Mouse (Mus musculus): ENCODE results near the gene Cog2. TPM values are rescaled to one million over a fixed set of nuclear protein-coding genes. Genes with fewer than 3 reads are reported as not detected.
A peak's percentile ranks its signal among the peaks of the same experiment; 100 is the strongest.

Cog2 gene
- polyA plus RNA-seq, 1 experiment, result 27.0 TPM

GRCm38 (mm10) chr8:124555113-124555750, 34.7 kb downstream of the Cog2 start:
- no peak for TF ChIP-seq POLR2A (IDR thresholded peaks at IDR 0.05; ENCODE audit: extremely low read depth, insufficient read depth, low read length)
- TF ChIP-seq CTCF (IDR thresholded peaks at IDR 0.05; ENCODE audit: extremely low read depth, insufficient read depth, low read length), result no peak
- peaks cover 10% of the 10 kb centered on the region for H3K4me1 ChIP-seq (ENCODE audit: control insufficient read depth, insufficient read depth, low read length)
- H3K27ac ChIP-seq (ENCODE audit: insufficient read depth, low read length), result no peak overlapping the region
- H3K4me3 ChIP-seq (ENCODE audit: insufficient read depth, low read length), result no peak overlapping the region

- TF ChIP-seq POLR2A (IDR thresholded peaks at IDR 0.05; ENCODE audit: extremely low read depth, insufficient read depth, low read length), result no peak
- TF ChIP-seq CTCF (IDR thresholded peaks at IDR 0.05; ENCODE audit: extremely low read depth, insufficient read depth, low read length), result no peak
- peaks cover 7% of the 10 kb centered on the region for H3K4me1 ChIP-seq (ENCODE audit: control insufficient read depth, insufficient read depth, low read length)
- H3K27ac ChIP-seq (ENCODE audit: insufficient read depth, low read length), result peak overlapping the region; percentile 73
- no peak overlapping the region for H3K4me3 ChIP-seq (ENCODE audit: insufficient read depth, low read length)
These were observed 35.6 kb downstream of the Cog2 start for GRCm38 (mm10) chr8:124556164-124556563.

DNA sequence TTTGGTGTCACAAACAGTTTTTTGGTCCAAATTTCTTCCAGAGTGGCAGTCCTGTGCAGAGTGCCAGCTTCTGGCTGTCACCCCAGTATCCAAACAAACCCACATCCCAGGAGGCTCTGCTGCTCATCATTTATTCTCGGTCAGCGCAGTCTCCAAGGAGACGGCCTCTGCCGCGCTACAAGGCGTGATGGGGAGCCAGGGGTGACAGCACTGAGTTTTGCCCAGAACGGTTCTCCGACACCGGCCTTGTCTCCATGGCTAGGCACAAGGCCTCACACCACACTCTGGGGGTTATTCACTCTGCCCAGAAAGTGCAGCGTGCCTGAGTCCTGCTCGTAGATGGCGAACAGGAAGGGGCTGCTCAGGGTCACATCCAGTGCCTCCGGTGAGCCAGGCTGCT, 36.1 kb downstream of the Cog2 start:
- peak overlapping the region; percentile 24; the same call in 1 of the 2 replicates for H3K27ac ChIP-seq (ENCODE audit: insufficient read depth, low read length)
- TF ChIP-seq POLR2A (IDR thresholded peaks at IDR 0.05; ENCODE audit: extremely low read depth, insufficient read depth, low read length) (no peak), CTCF (IDR thresholded peaks at IDR 0.05; ENCODE audit: extremely low read depth, insufficient read depth, low read length) (no peak)

GRCm38 (mm10) chr8:124557476-124557875, 36.9 kb downstream of the Cog2 start:
- Histone ChIP-seq H3K27ac (ENCODE audit: insufficient read depth, low read length) (0 out of 2 replicates have a peak overlapping the region, but pooled peaks have one; percentile 24), H3K4me1 (ENCODE audit: control insufficient read depth, insufficient read depth, low read length) (peaks cover 7% of the 10 kb centered on the region), H3K4me3 (ENCODE audit: insufficient read depth, low read length) (no peak overlapping the region)
- TF ChIP-seq CTCF (IDR thresholded peaks at IDR 0.05; ENCODE audit: extremely low read depth, insufficient read depth, low read length) (no peak), POLR2A (IDR thresholded peaks at IDR 0.05; ENCODE audit: extremely low read depth, insufficient read depth, low read length) (no peak)

More for the DNA sequence above, 36.1 kb downstream of the Cog2 start:
- Histone ChIP-seq H3K4me3 (ENCODE audit: insufficient read depth, low read length) (no peak overlapping the region), H3K4me1 (ENCODE audit: control insufficient read depth, insufficient read depth, low read length) (peaks cover 7% of the 10 kb centered on the region)

- no peak overlapping the region for H3K27ac ChIP-seq (ENCODE audit: insufficient read depth, low read length)
- H3K4me1 ChIP-seq (ENCODE audit: control insufficient read depth, insufficient read depth, low read length), result peaks cover 13% of the 10 kb centered on the region
- TF ChIP-seq CTCF (IDR thresholded peaks at IDR 0.05; ENCODE audit: extremely low read depth, insufficient read depth, low read length) (no peak), POLR2A (IDR thresholded peaks at IDR 0.05; ENCODE audit: extremely low read depth, insufficient read depth, low read length) (no peak)
- H3K4me3 ChIP-seq (ENCODE audit: insufficient read depth, low read length), result no peak overlapping the region
These were observed 46.6 kb downstream of the Cog2 start for GRCm38 (mm10) chr8:124567126-124567525.

DNA sequence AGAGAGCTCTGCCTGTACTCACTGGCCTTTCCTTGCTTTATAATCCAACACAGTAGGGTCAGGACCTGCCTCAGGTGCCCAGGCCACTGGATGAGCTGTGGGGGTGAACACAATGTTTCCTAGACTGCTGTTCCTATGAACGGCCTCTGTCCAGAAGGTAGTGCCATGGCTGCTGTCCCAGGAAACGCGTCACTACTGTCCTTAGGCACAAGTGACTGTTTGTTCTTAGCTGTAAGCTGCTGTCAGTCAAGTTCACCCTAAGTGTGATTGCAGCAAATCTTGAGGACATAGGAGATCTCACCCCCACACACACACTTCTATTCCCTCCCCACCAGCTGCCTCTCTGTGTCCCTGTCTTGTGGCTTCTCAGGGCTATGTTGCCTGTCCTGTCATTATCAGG, 47.0 kb downstream of the Cog2 start:
- Histone ChIP-seq H3K4me3 (ENCODE audit: insufficient read depth, low read length) (no peak overlapping the region), H3K27ac (ENCODE audit: insufficient read depth, low read length) (no peak overlapping the region)
- TF ChIP-seq CTCF (IDR thresholded peaks at IDR 0.05; ENCODE audit: extremely low read depth, insufficient read depth, low read length), result no peak
- no peak for TF ChIP-seq POLR2A (IDR thresholded peaks at IDR 0.05; ENCODE audit: extremely low read depth, insufficient read depth, low read length)

GRCm38 (mm10) chr8:124569100-124569499, 48.5 kb downstream of the Cog2 start:
- TF ChIP-seq POLR2A (IDR thresholded peaks at IDR 0.05; ENCODE audit: extremely low read depth, insufficient read depth, low read length), result no peak
- no peak for TF ChIP-seq CTCF (IDR thresholded peaks at IDR 0.05; ENCODE audit: extremely low read depth, insufficient read depth, low read length)
- peak overlapping the region; percentile 49 for H3K27ac ChIP-seq (ENCODE audit: insufficient read depth, low read length)

More for the DNA sequence above, 47.0 kb downstream of the Cog2 start:
- H3K4me1 ChIP-seq (ENCODE audit: control insufficient read depth, insufficient read depth, low read length), result peaks cover 13% of the 10 kb centered on the region

DNA sequence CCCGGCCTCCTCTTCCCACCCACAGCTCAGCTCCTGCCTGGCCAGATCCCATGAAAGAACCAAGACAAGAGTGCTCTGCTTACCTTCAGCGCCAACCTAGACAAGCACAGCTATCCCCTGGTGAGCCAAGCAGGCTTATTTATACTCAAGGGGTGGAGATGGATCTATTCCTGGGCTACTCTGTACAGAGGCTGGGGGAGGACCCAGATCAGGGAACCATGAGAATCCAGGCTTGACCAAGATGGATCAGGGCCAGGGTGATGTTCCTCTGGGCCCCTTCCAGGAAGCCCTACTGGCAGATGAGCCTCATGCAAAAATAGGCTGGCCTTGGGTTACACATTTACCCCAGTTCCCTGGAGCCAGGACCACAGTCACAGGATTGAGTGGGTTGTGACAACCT, 49.0 kb downstream of the Cog2 start, which contains the start of gene Agt:
TSS of gene Agt (minus strand) at position 114 of the 400 bp plus-strand sequence.
- H3K4me3 ChIP-seq (ENCODE audit: insufficient read depth, low read length), result no peak within 1 kb of the TSS
- TF ChIP-seq CTCF (IDR thresholded peaks at IDR 0.05; ENCODE audit: extremely low read depth, insufficient read depth, low read length), result no peak
- peak within 1 kb of the TSS; percentile 49 for H3K27ac ChIP-seq (ENCODE audit: insufficient read depth, low read length)
- H3K4me1 ChIP-seq (ENCODE audit: control insufficient read depth, insufficient read depth, low read length), result peaks cover 13% of the 10 kb centered on the region

More at GRCm38 (mm10) chr8:124569100-124569499, 48.5 kb downstream of the Cog2 start:
- Histone ChIP-seq H3K4me3 (ENCODE audit: insufficient read depth, low read length) (no peak overlapping the region), H3K4me1 (ENCODE audit: control insufficient read depth, insufficient read depth, low read length) (peaks cover 13% of the 10 kb centered on the region)

DNA sequence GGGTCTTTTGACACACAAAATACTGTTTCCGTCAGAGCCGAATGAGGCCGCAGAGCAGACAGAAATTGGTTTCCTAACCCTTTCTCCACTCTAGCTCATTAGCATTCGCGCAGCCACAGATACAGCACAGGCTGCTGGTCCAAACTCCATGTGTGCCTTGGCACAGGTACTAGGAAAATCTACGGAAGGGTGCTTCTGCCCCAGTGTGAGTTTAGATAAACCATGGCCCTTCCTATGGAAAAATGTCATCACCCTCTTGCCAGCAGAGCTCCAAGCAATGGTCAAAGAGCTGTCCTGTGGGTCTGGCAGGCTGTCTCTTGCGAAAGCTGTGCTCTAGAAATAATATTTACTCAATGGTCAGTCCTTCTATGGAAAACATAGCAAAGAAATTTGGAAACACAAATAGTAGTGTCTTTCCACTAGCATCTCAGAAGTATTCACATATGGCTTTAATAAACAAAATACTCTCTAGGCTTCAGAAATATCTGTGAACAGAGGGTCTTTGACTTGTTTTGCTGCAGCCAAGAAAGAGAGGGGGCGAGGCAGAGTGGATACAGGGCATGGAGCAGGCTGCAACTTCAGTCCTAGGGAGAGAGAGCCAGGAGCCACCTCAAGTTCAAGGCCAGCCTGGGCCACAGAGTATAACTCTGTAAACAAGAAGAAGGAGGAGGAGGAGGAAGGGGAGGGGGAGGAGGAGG, 51.3 kb downstream of the Cog2 start:
- H3K27ac ChIP-seq (ENCODE audit: insufficient read depth, low read length), result no peak overlapping the region
- H3K4me3 ChIP-seq (ENCODE audit: insufficient read depth, low read length), result no peak overlapping the region
- TF ChIP-seq CTCF (IDR thresholded peaks at IDR 0.05; ENCODE audit: extremely low read depth, insufficient read depth, low read length) (no peak), POLR2A (IDR thresholded peaks at IDR 0.05; ENCODE audit: extremely low read depth, insufficient read depth, low read length) (no peak)
- H3K4me1 ChIP-seq (ENCODE audit: control insufficient read depth, insufficient read depth, low read length), result peaks cover 13% of the 10 kb centered on the region

DNA sequence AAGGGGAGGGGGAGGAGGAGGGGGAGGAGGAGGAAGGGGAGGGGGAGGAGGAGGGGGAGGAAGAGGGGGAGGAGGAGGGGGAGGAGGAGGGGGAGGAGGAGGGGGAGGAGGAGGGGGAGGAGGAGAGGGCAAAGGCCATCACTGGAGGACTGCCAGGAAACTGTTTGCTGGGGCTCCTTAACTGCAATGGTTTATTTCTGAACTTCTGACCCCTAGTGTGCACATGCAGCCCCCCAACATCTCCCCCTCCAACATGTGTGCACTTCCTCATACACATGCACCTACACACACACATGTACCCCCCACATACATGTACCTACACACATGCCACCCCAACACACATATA, 51.8 kb downstream of the Cog2 start:
- H3K27ac ChIP-seq (ENCODE audit: insufficient read depth, low read length), result no peak overlapping the region
- TF ChIP-seq POLR2A (IDR thresholded peaks at IDR 0.05; ENCODE audit: extremely low read depth, insufficient read depth, low read length), result no peak
- TF ChIP-seq CTCF (IDR thresholded peaks at IDR 0.05; ENCODE audit: extremely low read depth, insufficient read depth, low read length), result no peak
- H3K4me3 ChIP-seq (ENCODE audit: insufficient read depth, low read length), result no peak overlapping the region
- H3K4me1 ChIP-seq (ENCODE audit: control insufficient read depth, insufficient read depth, low read length), result peaks cover 13% of the 10 kb centered on the region

Data from cortical plate, adult 2 months (tissue).